Mouse (Mus musculus) liver, embryonic 11.5 days (tissue): ENCODE measurements around the gene Stxbp3. TPM values are rescaled to one million over a fixed set of nuclear protein-coding genes. Genes with fewer than 3 reads are reported as not detected.

Experiments
- ATAC-seq: fragments of 200-750 bp; cut with Nextera tagmentation; replicated peaks from 2 replicates; pipeline ENCODE4 v1.8.0; 2017; ENCODE audit warnings: moderate number of reproducible peaks, mild to moderate bottlenecking, moderate TSS enrichment, moderate library complexity; ENCODE audit not compliant: low FRiP score
- DNase-seq: peaks from one replicate; pipeline ENCODE4 v3.0.0-alpha.2; 2017; ENCODE audit warnings: low spot score
- H3K27ac ChIP-seq: fragments of 300-500 bp; sonication (generic); 2 replicates; pipeline ENCODE4 v1.5.1; 2014; ENCODE audit warnings: mild to moderate bottlenecking, low read depth, low read length, control low read depth
- H3K27me3 ChIP-seq: fragments of 300-500 bp; sonication (generic); replicated peaks from 2 replicates; pipeline ENCODE4 v1.6.1; 2014; ENCODE audit warnings: low read length, mixed read lengths; ENCODE audit not compliant: control insufficient read depth, insufficient read depth
- H3K36me3 ChIP-seq: fragments of 300-500 bp; sonication (generic); 2 replicates; pipeline ENCODE4 v1.6.1; 2014; ENCODE audit warnings: mild to moderate bottlenecking, low read length, moderate library complexity, mixed read lengths; ENCODE audit not compliant: control insufficient read depth, insufficient read depth
- H3K4me1 ChIP-seq: fragments of 300-500 bp; sonication (generic); replicated peaks from 2 replicates; pipeline ENCODE4 v1.6.1; 2014; ENCODE audit warnings: low read length, mixed read lengths; ENCODE audit not compliant: control insufficient read depth, insufficient read depth
- H3K4me2 ChIP-seq: fragments of 300-500 bp; sonication (generic); 2 replicates; pipeline ENCODE4 v1.6.1; 2014; ENCODE audit warnings: mild to moderate bottlenecking, control low read depth, moderate library complexity
- H3K4me3 ChIP-seq: fragments of 300-500 bp; sonication (generic); 2 replicates; pipeline ENCODE4 v1.5.1; 2014; ENCODE audit warnings: low read depth, low read length, control low read depth
- H3K9ac ChIP-seq: fragments of 300-500 bp; sonication (generic); 2 replicates; pipeline ENCODE4 v1.6.1; 2014; ENCODE audit warnings: low read depth, low read length, control low read depth
- H3K9me3 ChIP-seq: fragments of 300-500 bp; sonication (generic); 2 replicates; pipeline ENCODE4 v1.6.1; 2016; ENCODE audit warnings: low read length, inconsistent platforms, mixed read lengths; ENCODE audit not compliant: control insufficient read depth
- WGBS: fragments of 180-500 bp; shearing (Covaris S2); extraction: QIAGEN DNeasy Blood & Tissue Kit; methylation state at CpG from one replicate; pipeline ENCODE4 v1.1.7; 2014; 5-methylcytosine and 5-hydroxymethylcytosine counted together
- polyA plus RNA-seq: library from polyadenylated mRNA; unstranded; fragments of >200 nt; fragmentation: Nextera tagmentation; extraction: Ambion mirVana; gene quantifications from 2 replicates; pipeline ENCODE4 v1.2.1, GENCODE M21; 2014

Gene Stxbp3
- polyA plus RNA-seq, 1 experiment from 2014 or later: 35.6 TPM

DNA sequence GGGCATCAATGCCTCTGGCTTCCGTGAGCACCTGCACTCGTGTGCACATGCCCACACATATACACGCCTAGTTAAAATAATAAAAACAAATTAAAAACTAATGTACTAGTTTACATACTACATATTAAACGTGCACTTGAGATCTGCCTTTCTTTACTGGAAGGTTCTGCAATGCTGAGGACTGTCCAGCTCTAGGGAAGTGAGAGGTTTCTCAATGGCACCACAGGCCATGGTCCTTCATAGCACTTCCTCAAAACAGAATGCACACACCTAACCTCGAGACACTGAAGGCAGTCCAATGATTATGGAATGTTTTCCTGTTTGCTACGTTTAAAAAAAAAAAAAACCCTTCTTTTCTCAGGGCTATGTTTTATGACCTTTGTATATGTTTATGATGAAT is 42.6 kb downstream of the Stxbp3 start:
- no peak for ATAC-seq
- Histone ChIP-seq H3K9ac (no peak overlapping the region), H3K4me2 (no peak overlapping the region), H3K4me1 (no peaks in the 10 kb centered on the region), H3K36me3 (peaks cover 27% of the 10 kb centered on the region), H3K27ac (no peak overlapping the region), H3K9me3 (no peaks in the 10 kb centered on the region), H3K4me3 (no peak overlapping the region), H3K27me3 (no peaks in the 10 kb centered on the region)
- DNase-seq: no peak
- 78% methylated on average over 6 of the region's 6 CpGs for WGBS

- DNase-seq (no peak), ATAC-seq (no peak)
- WGBS: 89% methylated on average over 4 of the region's 4 CpGs
- Histone ChIP-seq H3K27ac (no peak overlapping the region), H3K36me3 (peaks cover 22% of the 10 kb centered on the region), H3K9ac (no peak overlapping the region), H3K4me2 (no peak overlapping the region), H3K4me1 (no peaks in the 10 kb centered on the region), H3K27me3 (no peaks in the 10 kb centered on the region), H3K4me3 (no peak overlapping the region), H3K9me3 (no peaks in the 10 kb centered on the region)
Measured at GRCm38 (mm10) chr3:108796386-108796785, 43.9 kb downstream of the Stxbp3 start.

- ATAC-seq: no peak
- WGBS: 83% methylated on average over 7 of the region's 7 CpGs
- H3K36me3 ChIP-seq: peaks cover 20% of the 10 kb centered on the region
Measured at GRCm38 (mm10) chr3:108795554-108796299, 44.6 kb downstream of the Stxbp3 start.

GRCm38 (mm10) chr3:108794780-108795179 is 45.5 kb downstream of the Stxbp3 start:
- Histone ChIP-seq H3K36me3 (peaks cover 15% of the 10 kb centered on the region), H3K27ac (no peak overlapping the region), H3K4me3 (no peak overlapping the region), H3K4me1 (no peaks in the 10 kb centered on the region), H3K9ac (no peak overlapping the region), H3K27me3 (no peaks in the 10 kb centered on the region), H3K9me3 (no peaks in the 10 kb centered on the region), H3K4me2 (no peak overlapping the region)
- WGBS: 91% methylated on average over 9 of the region's 9 CpGs
- ATAC-seq (no peak), DNase-seq (no peak)

More at GRCm38 (mm10) chr3:108795554-108796299, 44.6 kb downstream of the Stxbp3 start:
- Histone ChIP-seq H3K4me3 (no peak overlapping the region), H3K9me3 (no peaks in the 10 kb centered on the region), H3K9ac (no peak overlapping the region), H3K4me1 (no peaks in the 10 kb centered on the region), H3K27ac (no peak overlapping the region), H3K4me2 (no peak overlapping the region), H3K27me3 (no peaks in the 10 kb centered on the region)
- no peak for DNase-seq

GRCm38 (mm10) chr3:108792420-108792819 is 47.9 kb downstream of the Stxbp3 start:
- no peak for ATAC-seq
- H3K27ac ChIP-seq: no peak overlapping the region
- H3K4me3 ChIP-seq: no peak overlapping the region
- H3K9me3 ChIP-seq: no peaks in the 10 kb centered on the region
- H3K9ac ChIP-seq: no peak overlapping the region
- H3K36me3 ChIP-seq: peaks cover 8% of the 10 kb centered on the region
- H3K4me1 ChIP-seq: 0 out of 2 replicates have a peak, but pooled peaks cover 5% of the 10 kb centered on the region
- H3K27me3 ChIP-seq: no peaks in the 10 kb centered on the region
- no peak overlapping the region for H3K4me2 ChIP-seq
- DNase-seq: no peak

- DNase-seq (no peak), ATAC-seq (no peak)
- Histone ChIP-seq H3K27me3 (no peaks in the 10 kb centered on the region), H3K36me3 (peaks cover 8% of the 10 kb centered on the region), H3K27ac (no peak overlapping the region), H3K4me3 (no peak overlapping the region), H3K9ac (no peak overlapping the region), H3K9me3 (no peaks in the 10 kb centered on the region), H3K4me1 (0 out of 2 replicates have a peak, but pooled peaks cover 5% of the 10 kb centered on the region), H3K4me2 (no peak overlapping the region)
- 78% methylated on average over 7 of the region's 7 CpGs for WGBS
Measured at GRCm38 (mm10) chr3:108791054-108791706, 49.1 kb downstream of the Stxbp3 start.

- no peak overlapping the region for H3K4me2 ChIP-seq
- H3K27ac ChIP-seq: no peak overlapping the region
- WGBS: 85% methylated on average over 3 of the region's 3 CpGs
- H3K36me3 ChIP-seq: peaks cover 8% of the 10 kb centered on the region
- ATAC-seq (no peak), DNase-seq (no peak)
- H3K4me3 ChIP-seq: no peak overlapping the region
- 0 out of 2 replicates have a peak, but pooled peaks cover 5% of the 10 kb centered on the region for H3K4me1 ChIP-seq
- no peaks in the 10 kb centered on the region for H3K27me3 ChIP-seq
- no peak overlapping the region for H3K9ac ChIP-seq
- no peaks in the 10 kb centered on the region for H3K9me3 ChIP-seq
Measured at GRCm38 (mm10) chr3:108790499-108790898, 49.8 kb downstream of the Stxbp3 start.

- DNase-seq (no peak), ATAC-seq (no peak)
- no peak overlapping the region for H3K4me2 ChIP-seq
- no peak overlapping the region for H3K4me3 ChIP-seq
- WGBS: 80% methylated on average over 5 of the region's 5 CpGs
- no peaks in the 10 kb centered on the region for H3K9me3 ChIP-seq
- H3K36me3 ChIP-seq: peaks cover 6% of the 10 kb centered on the region
- H3K27me3 ChIP-seq: no peaks in the 10 kb centered on the region
- no peak overlapping the region for H3K9ac ChIP-seq
- 0 out of 2 replicates have a peak, but pooled peaks cover 5% of the 10 kb centered on the region for H3K4me1 ChIP-seq
- H3K27ac ChIP-seq: no peak overlapping the region
Measured at GRCm38 (mm10) chr3:108789299-108789698, 51.0 kb downstream of the Stxbp3 start.

DNA sequence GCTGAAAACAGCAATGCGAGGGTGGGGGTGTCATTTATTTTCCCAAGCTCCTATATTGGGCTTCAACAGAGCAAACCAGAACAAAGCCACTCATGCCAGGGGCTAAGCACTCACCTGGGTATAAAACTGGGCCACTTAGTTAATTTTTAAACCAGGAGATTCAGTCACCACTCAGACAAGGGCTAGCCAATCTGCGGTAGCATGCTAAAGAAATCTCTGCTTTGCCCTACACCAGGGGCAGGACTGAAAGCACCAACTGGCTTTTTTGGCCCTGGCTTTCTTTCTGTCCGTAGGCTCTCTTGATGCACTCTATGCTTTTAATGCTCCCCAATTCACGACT is 51.9 kb downstream of the Stxbp3 start:
- no peak overlapping the region for H3K27ac ChIP-seq
- H3K9ac ChIP-seq: no peak overlapping the region
- WGBS: 80% methylated on average over 4 of the region's 4 CpGs
- H3K4me3 ChIP-seq: no peak overlapping the region
- no peak overlapping the region for H3K4me2 ChIP-seq
- no peaks in the 10 kb centered on the region for H3K27me3 ChIP-seq
- H3K4me1 ChIP-seq: 0 out of 2 replicates have a peak, but pooled peaks cover 5% of the 10 kb centered on the region
- ATAC-seq: no peak
- H3K36me3 ChIP-seq: peaks cover 3% of the 10 kb centered on the region; the same call in 1 of the 2 replicates
- H3K9me3 ChIP-seq: no peaks in the 10 kb centered on the region
- no peak for DNase-seq
